Mouse (Mus musculus) forebrain, embryonic 14.5 days (tissue): ENCODE measurements around the gene Gm21983. TPM values are rescaled to one million over a fixed set of nuclear protein-coding genes. Genes with fewer than 3 reads are reported as not detected.

Source experiments
- ATAC-seq: fragments of 200-750 bp; cut with Nextera tagmentation; 2 replicates; pipeline ENCODE4 v1.8.0; 2017; ENCODE audit warnings: mild to moderate bottlenecking, moderate library complexity
- DNase-seq: peaks from one replicate; pipeline ENCODE4 v3.0.0-alpha.2; 2015; ENCODE audit warnings: low spot score
- H3K27ac ChIP-seq: fragments of 300-500 bp; sonication (generic); 2 replicates; pipeline ENCODE4 v1.5.1; 2014; ENCODE audit warnings: low read depth, mild to moderate bottlenecking, control low read depth, low read length, moderate library complexity
- H3K27me3 ChIP-seq: fragments of 300-500 bp; sonication (generic); replicated peaks from 2 replicates; pipeline ENCODE4 v1.6.1; 2014; ENCODE audit warnings: low read length, control low read depth, mixed read lengths; ENCODE audit not compliant: control insufficient read depth, insufficient read depth
- H3K36me3 ChIP-seq: fragments of 300-500 bp; sonication (generic); 2 replicates; pipeline ENCODE4 v1.6.1; 2014; ENCODE audit warnings: low read length, control low read depth; ENCODE audit not compliant: control insufficient read depth, insufficient read depth
- H3K4me1 ChIP-seq: fragments of 300-500 bp; sonication (generic); 2 replicates; pipeline ENCODE4 v1.6.1; 2014; ENCODE audit warnings: antibody characterized with exemption, low read length, control low read depth; ENCODE audit not compliant: control insufficient read depth, insufficient read depth
- H3K4me2 ChIP-seq: fragments of 300-500 bp; sonication (generic); 2 replicates; pipeline ENCODE4 v1.6.1; 2014; ENCODE audit warnings: mild to moderate bottlenecking, control low read depth, low read length
- H3K4me3 ChIP-seq: fragments of 300-500 bp; sonication (generic); 2 replicates; pipeline ENCODE4 v1.5.1; 2014; ENCODE audit warnings: low read depth, low read length, control low read depth
- H3K9ac ChIP-seq: fragments of 300-500 bp; sonication (generic); 2 replicates; pipeline ENCODE4 v1.6.1; 2014; ENCODE audit warnings: mild to moderate bottlenecking, low read length, control low read depth, moderate library complexity
- H3K9me3 ChIP-seq: fragments of 300-500 bp; sonication (generic); replicated peaks from 2 replicates; pipeline ENCODE4 v1.6.1; 2016; ENCODE audit warnings: low read length, control low read depth, mixed read lengths; ENCODE audit not compliant: control insufficient read depth
- WGBS: fragments of 180-500 bp; shearing (Covaris S2); extraction: QIAGEN DNeasy Blood & Tissue Kit; methylation state at CpG from one replicate; pipeline ENCODE4 v1.1.7; 2014; 5-methylcytosine and 5-hydroxymethylcytosine counted together
- polyA plus RNA-seq: library from polyadenylated mRNA; unstranded; fragments of >200 nt; fragmentation: Nextera tagmentation; extraction: Ambion mirVana; gene quantifications from 2 replicates; pipeline ENCODE4 v1.2.1, GENCODE M21; 2014

Gm21983 gene
- polyA plus RNA-seq, 1 experiment from 2014 or later, result not detected

- peaks cover 19% of the 10 kb centered on the region for H3K36me3 ChIP-seq
- H3K9me3 ChIP-seq, result no peaks in the 10 kb centered on the region
- peak; percentile 99 for DNase-seq
- ATAC-seq, result peak; percentile 99
- no peaks in the 10 kb centered on the region for H3K27me3 ChIP-seq
- H3K4me3 ChIP-seq, result peak within 1 kb of the TSS; percentile 61
- H3K4me1 ChIP-seq, result peaks cover 4% of the 10 kb centered on the region; the same call in 1 of the 2 replicates
- H3K27ac ChIP-seq, result peak within 1 kb of the TSS; percentile 88
- peak within 1 kb of the TSS; percentile 60 for H3K9ac ChIP-seq
- WGBS, result 0% methylated on average over 52 of the region's 53 CpGs
- peak within 1 kb of the TSS; percentile 49 for H3K4me2 ChIP-seq
Measured at GRCm38 (mm10) chr7:27178324-27179216, 2.3 kb downstream of the Gm21983 start, which contains the start of gene Rab4b. TSS of gene Rab4b (minus strand) at chr7:27178896.

GRCm38 (mm10) chr7:27177942-27178323 is 3.0 kb downstream of the Gm21983 start:
- DNase-seq (no peak), ATAC-seq (no peak; the same call in 1 of the 2 replicates)
- Histone ChIP-seq H3K9ac (peak overlapping the region; percentile 60), H3K4me2 (peak overlapping the region; percentile 49), H3K36me3 (peaks cover 17% of the 10 kb centered on the region), H3K27ac (peak overlapping the region; percentile 88), H3K4me3 (peak overlapping the region; percentile 61), H3K27me3 (no peaks in the 10 kb centered on the region), H3K4me1 (peaks cover 4% of the 10 kb centered on the region; the same call in 1 of the 2 replicates), H3K9me3 (no peaks in the 10 kb centered on the region)
- 24% methylated on average over 4 of the region's 4 CpGs for WGBS

DNA sequence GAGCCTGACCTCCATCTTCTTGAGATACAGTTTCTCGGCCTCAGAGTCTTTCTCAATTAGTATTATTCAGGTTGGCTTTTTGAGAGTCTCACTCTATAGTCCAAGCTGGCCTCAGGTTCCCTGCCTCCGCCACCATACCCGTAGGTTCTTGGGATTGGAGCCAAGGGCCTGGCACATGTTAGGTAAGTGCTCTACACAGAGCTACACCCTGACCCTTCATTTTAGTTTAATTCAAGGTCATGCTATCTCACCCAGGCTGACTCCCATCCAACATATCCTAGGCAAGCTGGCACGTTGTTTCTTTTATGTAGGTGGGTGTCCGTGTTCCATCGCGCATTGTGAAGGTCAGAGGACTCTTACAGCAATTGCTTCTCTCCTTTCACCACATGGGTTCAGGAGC is 6.0 kb downstream of the Gm21983 start:
- Histone ChIP-seq H3K9me3 (no peaks in the 10 kb centered on the region), H3K27ac (no peak overlapping the region), H3K4me2 (no peak overlapping the region), H3K36me3 (peaks cover 37% of the 10 kb centered on the region), H3K4me3 (no peak overlapping the region), H3K27me3 (no peaks in the 10 kb centered on the region), H3K4me1 (peaks cover 4% of the 10 kb centered on the region; the same call in 1 of the 2 replicates), H3K9ac (no peak overlapping the region)
- ATAC-seq, result no peak
- 93% methylated on average over 7 of the region's 7 CpGs for WGBS
- no peak for DNase-seq

- H3K9me3 ChIP-seq, result no peaks in the 10 kb centered on the region
- peaks cover 37% of the 10 kb centered on the region for H3K36me3 ChIP-seq
- peaks cover 4% of the 10 kb centered on the region; the same call in 1 of the 2 replicates for H3K4me1 ChIP-seq
- ATAC-seq, result no peak
- no peak overlapping the region for H3K4me3 ChIP-seq
- H3K27ac ChIP-seq, result no peak overlapping the region
- H3K9ac ChIP-seq, result no peak overlapping the region
- no peaks in the 10 kb centered on the region for H3K27me3 ChIP-seq
- WGBS, result 92% methylated on average over 15 of the region's 15 CpGs
- H3K4me2 ChIP-seq, result no peak overlapping the region
- no peak for DNase-seq
Measured at GRCm38 (mm10) chr7:27174496-27174895, 6.4 kb downstream of the Gm21983 start.

DNA sequence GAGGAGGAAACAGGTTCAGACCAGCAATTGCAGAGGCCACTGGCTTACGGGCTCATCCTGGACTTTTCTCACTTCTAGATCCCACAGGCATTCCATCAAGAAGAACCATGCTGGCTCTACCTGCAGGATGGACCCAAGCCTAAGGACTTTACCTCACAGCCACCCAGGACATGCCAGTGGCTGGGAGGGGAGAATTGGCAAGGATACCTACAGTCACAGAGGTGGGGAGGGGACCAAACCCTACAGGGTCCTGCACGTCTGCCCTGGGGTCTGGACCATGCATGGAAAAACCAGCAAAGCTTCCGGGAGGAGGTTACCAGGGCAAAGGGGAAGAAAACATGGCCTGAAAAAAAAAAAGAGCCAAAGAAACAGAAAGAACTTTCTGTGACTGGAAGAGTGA is 9.9 kb downstream of the Gm21983 start:
- no peak for ATAC-seq
- no peaks in the 10 kb centered on the region for H3K27me3 ChIP-seq
- DNase-seq, result no peak
- peaks cover 37% of the 10 kb centered on the region for H3K36me3 ChIP-seq
- H3K27ac ChIP-seq, result no peak overlapping the region
- no peak overlapping the region for H3K9ac ChIP-seq
- H3K4me1 ChIP-seq, result peaks cover 7% of the 10 kb centered on the region
- WGBS, result 96% methylated on average over 3 of the region's 3 CpGs
- H3K9me3 ChIP-seq, result no peaks in the 10 kb centered on the region
- H3K4me2 ChIP-seq, result no peak overlapping the region
- no peak overlapping the region for H3K4me3 ChIP-seq

DNA sequence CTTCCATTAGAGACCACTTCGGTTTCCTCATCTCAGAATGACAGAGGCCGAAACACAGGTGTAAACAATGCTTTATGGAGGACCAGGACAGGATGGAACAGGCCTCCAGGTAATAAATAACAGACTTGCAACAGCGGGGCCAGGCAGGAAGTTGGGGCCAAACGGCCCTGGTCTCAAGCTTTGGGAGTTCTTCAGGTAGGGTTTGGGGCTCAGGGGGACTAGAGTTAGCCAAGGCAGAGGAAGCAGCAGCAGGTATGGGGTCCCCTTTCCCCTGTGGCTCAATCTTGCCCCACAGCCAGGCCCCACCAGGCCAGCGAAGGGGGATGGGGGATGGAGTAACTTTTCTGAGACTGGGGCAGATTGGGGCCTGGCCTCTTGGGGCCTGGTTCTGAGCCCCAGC is 12.5 kb downstream of the Gm21983 start:
- 96% methylated on average over 5 of the region's 5 CpGs for WGBS
- Histone ChIP-seq H3K4me2 (no peak overlapping the region), H3K27ac (no peak overlapping the region), H3K4me3 (no peak overlapping the region), H3K9me3 (no peaks in the 10 kb centered on the region), H3K27me3 (no peaks in the 10 kb centered on the region), H3K9ac (no peak overlapping the region), H3K36me3 (peaks cover 43% of the 10 kb centered on the region), H3K4me1 (peaks cover 30% of the 10 kb centered on the region)
- no peak for ATAC-seq
- DNase-seq, result no peak

DNA sequence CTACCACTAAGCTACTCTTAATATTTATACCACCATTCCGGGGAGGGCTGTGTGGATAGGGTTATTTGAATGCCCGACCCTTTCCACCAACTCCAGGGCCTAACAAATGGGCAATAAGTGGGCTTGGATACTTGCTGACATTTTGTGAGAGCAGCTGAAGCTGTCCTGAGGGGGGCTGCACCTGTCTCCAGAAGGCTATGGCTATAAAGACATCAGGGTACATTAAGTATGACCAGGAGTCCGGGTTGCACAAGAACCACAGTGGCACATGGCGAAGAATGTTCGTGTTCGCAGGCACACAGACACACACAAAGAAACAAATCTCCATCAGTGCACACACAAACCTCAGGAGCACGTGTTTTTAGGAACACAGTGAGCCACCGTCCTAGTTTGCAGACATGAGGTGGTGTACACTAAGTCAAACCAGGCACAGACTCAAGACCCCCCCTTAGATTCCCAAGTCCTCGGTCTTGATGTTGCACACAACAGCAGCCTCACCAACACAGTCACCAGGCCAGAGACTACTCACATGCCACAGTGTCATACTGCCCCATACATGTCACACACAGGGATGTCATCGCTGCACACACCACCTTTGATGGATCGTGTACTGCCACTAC is 13.3 kb downstream of the Gm21983 start:
- Histone ChIP-seq H3K9ac (peak overlapping the region; percentile 90), H3K36me3 (peaks cover 41% of the 10 kb centered on the region), H3K4me1 (peaks cover 37% of the 10 kb centered on the region), H3K27ac (peak overlapping the region; percentile 98), H3K9me3 (no peaks in the 10 kb centered on the region), H3K4me2 (peak overlapping the region; percentile 78), H3K27me3 (no peaks in the 10 kb centered on the region), H3K4me3 (peak overlapping the region; percentile 72)
- WGBS, result 79% methylated on average over 11 of the region's 11 CpGs
- DNase-seq (no peak), ATAC-seq (no peak)

DNA sequence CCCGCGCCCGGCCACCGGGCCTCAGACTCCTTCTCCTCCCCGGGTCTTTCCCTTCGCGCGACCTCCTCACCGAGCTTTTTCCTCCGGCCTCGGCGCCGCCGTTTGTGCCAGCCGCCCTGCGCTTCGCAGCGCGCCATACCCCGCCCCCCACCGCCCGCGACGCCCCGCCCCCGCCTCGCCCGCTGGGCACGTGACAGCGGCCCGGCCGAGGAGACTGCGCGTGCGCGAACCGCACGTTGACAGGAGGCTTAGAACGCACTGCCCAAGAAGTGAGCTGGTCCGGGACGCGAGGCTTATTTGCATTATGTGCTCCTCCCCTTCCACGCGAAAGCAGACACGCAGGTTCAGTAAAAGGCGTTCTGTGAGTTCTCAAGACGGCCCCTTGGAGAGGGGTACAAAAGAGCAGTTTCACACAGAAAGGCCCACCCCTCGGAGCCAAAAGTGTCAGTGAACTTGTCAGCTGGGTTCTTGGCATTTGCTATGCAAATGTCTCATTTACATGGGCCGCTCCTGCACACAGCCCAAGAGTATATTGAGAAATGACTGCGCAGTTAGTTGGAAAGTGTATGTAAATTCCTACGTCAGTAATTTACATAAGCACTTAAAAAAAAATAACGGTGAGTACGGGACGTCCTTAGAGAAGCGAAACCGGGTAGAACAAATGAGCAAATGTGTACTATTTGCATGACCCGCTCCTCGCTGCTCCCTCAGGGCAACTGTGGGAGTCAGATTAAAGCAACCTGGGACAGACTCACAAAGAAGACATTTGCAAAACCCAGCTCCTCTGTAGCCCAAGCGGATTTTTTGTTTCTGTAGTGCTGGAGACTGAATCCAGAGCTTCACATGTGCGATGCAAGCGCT is 14.0 kb downstream of the Gm21983 start, which contains the start of gene Egln2:
Gene Egln2, minus strand, starts transcription at position 189 of the 861 bp plus-strand sequence.
- H3K27me3 ChIP-seq, result no peaks in the 10 kb centered on the region
- H3K4me2 ChIP-seq, result peak within 1 kb of the TSS; percentile 78
- ATAC-seq (peak; percentile 91), DNase-seq (peak; percentile 96)
- 3% methylated on average over 61 of the region's 61 CpGs for WGBS
- peaks cover 36% of the 10 kb centered on the region for H3K36me3 ChIP-seq
- peak within 1 kb of the TSS; percentile 90 for H3K9ac ChIP-seq
- peaks cover 37% of the 10 kb centered on the region for H3K4me1 ChIP-seq
- peak within 1 kb of the TSS; percentile 72 for H3K4me3 ChIP-seq
- peak within 1 kb of the TSS; percentile 98 for H3K27ac ChIP-seq
- H3K9me3 ChIP-seq, result no peaks in the 10 kb centered on the region
